In genomic region chr5:130299526-130299925, GRCm38 (mm10) we compare ENCODE assay signal across 14 mouse cellular contexts.
"Had no signal": no experiment of that assay in that cellular context is flagged by ENCODE, and none has a peak within 500 bp of the region (broad histone marks: within the 10 kb centered on the region; RNA-seq: fewer than 3 reads in every experiment).

No protein-coding gene starts in this region.

- DNase-seq: cerebellum, adult 9-10 months; cerebellum, adult 9-11 months; cerebellum, postnatal 25 days; cerebellum, postnatal 36 days; embryo, embryonic 11 days; forebrain, postnatal 0 days; gastrocnemius, adult 2 months; gastrocnemius, postnatal 10 days; gastrocnemius, postnatal 14 days; gastrocnemius, postnatal 25 days; gastrocnemius, postnatal 36 days; heart, adult 11 months; heart, adult 18-20 months; heart, adult 2 months had no signal
